Mouse (Mus musculus): ENCODE measurements at regions not wholly inside any gene's neighbourhood (a gene's known extent, or its start where the extent isn't known, plus 50 kb on each side); places are given as distances from the start of the nearest gene placed in this dataset.

DNA sequence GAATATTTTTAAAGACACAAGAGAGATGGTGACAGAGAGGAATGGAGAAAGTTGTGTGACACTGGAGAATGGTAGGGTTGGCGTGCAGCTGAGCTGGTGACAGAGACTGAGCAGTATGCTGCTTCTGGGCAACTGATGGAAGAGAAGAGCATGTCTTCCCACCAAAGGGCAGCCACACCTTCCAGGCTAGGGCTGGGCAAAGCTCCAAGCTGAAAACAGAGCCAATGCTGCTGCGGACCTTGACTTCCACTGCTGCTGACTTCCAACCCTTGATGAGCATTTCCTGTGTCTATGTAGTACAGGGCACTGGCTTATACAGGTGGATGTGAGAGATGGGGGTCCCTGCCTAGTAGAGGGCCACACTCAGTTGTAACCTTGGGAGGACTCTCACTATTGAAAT is 418.7 kb downstream of the Pik3r1 start:
- no peaks in the 10 kb centered on the region for H3K4me1 ChIP-seq (ENCODE audit: control insufficient read depth in 1 of 2, insufficient read depth in 2 of 2)
- H3K36me3 ChIP-seq (replicated peaks in 1 of 2; ENCODE audit: control insufficient read depth in 1 of 2, insufficient read depth in 1 of 2, low read length in 1 of 2), result no peaks in the 10 kb centered on the region
- no peak overlapping the region for H3K4me2 ChIP-seq (ENCODE audit: insufficient read depth, low read depth, poor library complexity, severe bottlenecking)
- H3K27me3 ChIP-seq (replicated peaks), result no peaks in the 10 kb centered on the region
- dilution Hi-C loops (cut with MboI; ENCODE audit: extremely low pct_ligation_motif_present, extremely low pct_unique_long_range_greater_than_20kb, low sequenced_read_pairs), result no loop called here
- no peak overlapping the region for H3K4me3 ChIP-seq (replicated peaks in 1 of 3; ENCODE audit: low read depth in 2 of 3, low read length in 2 of 3, poor library complexity in 1 of 3)
- in situ Hi-C loops (cut with MboI; ENCODE audit: low pct_ligation_motif_present, low pct_unique_long_range_greater_than_20kb, low sequenced_read_pairs), result no loop called here
- no peaks in the 10 kb centered on the region for H3K9me3 ChIP-seq (replicated peaks; ENCODE audit: low read length)
- TF ChIP-seq SIN3A (IDR thresholded peaks at IDR 0.05; ENCODE audit: low read length) (no peak), ELF1 (IDR thresholded peaks at IDR 0.05; ENCODE audit: low read depth, low read length) (no peak), ZKSCAN1 (IDR thresholded peaks at IDR 0.05; ENCODE audit: borderline replicate concordance, low read depth, low read length) (no peak), MAFK (IDR thresholded peaks at IDR 0.05; ENCODE audit: insufficient replicate concordance, low read length) (no peak), SMC3 (IDR thresholded peaks at IDR 0.05; ENCODE audit: low read depth, low read length) (no peak)
- no peaks in the 10 kb centered on the region for H3K79me2 ChIP-seq (replicated peaks; ENCODE audit: control insufficient read depth, extremely low read depth, insufficient read depth, poor library complexity, severe bottlenecking)
- H3K9ac ChIP-seq (ENCODE audit: insufficient read depth, low read depth), result no peak overlapping the region
- no peak overlapping the region for H3K27ac ChIP-seq (ENCODE audit: insufficient read depth, low read depth)
- no peak for DNase-seq (ENCODE audit: extremely low read depth)

DNA sequence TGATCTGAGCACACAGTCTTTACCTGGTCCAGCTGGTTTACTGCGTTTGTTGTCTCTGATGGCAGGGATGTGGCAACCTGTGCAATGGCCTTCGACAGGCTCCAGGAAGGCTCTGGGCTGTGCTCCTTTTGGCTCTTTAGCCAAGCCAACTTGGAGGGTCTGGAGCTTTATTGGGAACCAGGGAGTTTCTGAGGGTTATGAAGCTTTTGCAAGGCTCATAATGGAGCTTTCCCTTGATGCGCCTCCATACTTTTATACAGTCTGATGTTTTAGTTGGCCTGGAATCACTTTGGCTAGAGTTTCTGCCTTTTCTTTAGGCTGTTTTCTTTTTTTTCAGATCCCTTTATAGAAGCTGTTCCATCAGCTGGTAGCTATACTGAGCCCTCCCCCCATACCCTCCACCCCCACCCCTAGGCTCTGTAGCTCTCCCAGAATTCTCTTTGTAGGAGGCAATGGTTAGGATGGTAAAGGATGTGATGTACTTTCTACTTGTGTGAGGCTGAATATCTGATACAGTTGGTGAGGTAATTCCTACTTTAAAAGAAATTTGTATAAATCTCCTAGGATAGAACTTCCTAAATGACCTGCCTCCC is 429.6 kb downstream of the Pik3r1 start:
- Histone ChIP-seq H3K4me2 (ENCODE audit: insufficient read depth, low read depth, poor library complexity, severe bottlenecking) (no peak overlapping the region), H3K27me3 (replicated peaks) (no peaks in the 10 kb centered on the region), H3K4me1 (ENCODE audit: control insufficient read depth in 1 of 2, insufficient read depth in 2 of 2) (no peaks in the 10 kb centered on the region), H3K79me2 (replicated peaks; ENCODE audit: control insufficient read depth, extremely low read depth, insufficient read depth, poor library complexity, severe bottlenecking) (no peaks in the 10 kb centered on the region), H3K36me3 (replicated peaks in 1 of 2; ENCODE audit: control insufficient read depth in 1 of 2, insufficient read depth in 1 of 2, low read length in 1 of 2) (no peaks in the 10 kb centered on the region), H3K27ac (ENCODE audit: insufficient read depth, low read depth) (no peak overlapping the region), H3K9me3 (replicated peaks; ENCODE audit: low read length) (no peaks in the 10 kb centered on the region), H3K9ac (ENCODE audit: insufficient read depth, low read depth) (no peak overlapping the region), H3K4me3 (replicated peaks in 1 of 3; ENCODE audit: low read depth in 2 of 3, low read length in 2 of 3, poor library complexity in 1 of 3) (no peak overlapping the region)
- dilution Hi-C loops (cut with MboI; ENCODE audit: extremely low pct_ligation_motif_present, extremely low pct_unique_long_range_greater_than_20kb, low sequenced_read_pairs) (no loop called here), in situ Hi-C loops (cut with MboI; ENCODE audit: low pct_ligation_motif_present, low pct_unique_long_range_greater_than_20kb, low sequenced_read_pairs) (no loop called here)
- TF ChIP-seq CHD1 (IDR thresholded peaks at IDR 0.05; ENCODE audit: low read depth, low read length) (no peak), UBTF (IDR thresholded peaks at IDR 0.05; ENCODE audit: low read depth, low read length) (no peak), MEF2A (IDR thresholded peaks at IDR 0.05; ENCODE audit: borderline replicate concordance, low read depth, low read length) (no peak), JUND (conservative IDR thresholded peaks at IDR 0.05; ENCODE audit: low read depth, low read length) (no peak), SMC3 (IDR thresholded peaks at IDR 0.05; ENCODE audit: low read depth, low read length) (no peak), ZKSCAN1 (IDR thresholded peaks at IDR 0.05; ENCODE audit: borderline replicate concordance, low read depth, low read length) (no peak), ELF1 (IDR thresholded peaks at IDR 0.05; ENCODE audit: low read depth, low read length) (no peak), KAT2A (IDR thresholded peaks at IDR 0.05; ENCODE audit: insufficient replicate concordance, low read length) (no peak), EP300 (IDR thresholded peaks at IDR 0.05; ENCODE audit: low read length) (no peak)
- DNase-seq (ENCODE audit: extremely low read depth), result no peak

DNA sequence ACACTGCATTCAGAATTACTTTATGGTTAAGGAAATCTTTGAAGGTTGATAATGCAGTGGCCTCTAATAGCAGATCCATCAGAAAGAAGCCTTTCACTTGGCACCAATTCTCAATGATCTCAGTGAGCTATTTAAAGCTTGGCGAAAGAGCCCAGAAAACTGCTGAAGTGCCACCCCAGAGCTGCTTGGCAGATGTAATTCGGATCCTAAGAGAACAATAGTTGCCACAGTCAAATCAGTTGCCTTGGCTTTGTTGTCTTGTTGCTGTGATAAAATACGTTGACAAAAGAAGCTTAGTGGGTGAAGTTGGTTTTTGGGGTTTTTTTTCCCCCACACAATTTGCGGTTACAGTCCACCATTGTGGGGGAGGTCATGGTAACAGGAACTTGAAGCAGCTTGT is 449.4 kb downstream of the Pik3r1 start:
- no peak overlapping the region for H3K4me2 ChIP-seq (ENCODE audit: insufficient read depth, low read depth, poor library complexity, severe bottlenecking)
- H3K9ac ChIP-seq (ENCODE audit: insufficient read depth, low read depth), result no peak overlapping the region
- H3K79me2 ChIP-seq (replicated peaks; ENCODE audit: control insufficient read depth, extremely low read depth, insufficient read depth, poor library complexity, severe bottlenecking), result no peaks in the 10 kb centered on the region
- H3K27me3 ChIP-seq (replicated peaks), result no peaks in the 10 kb centered on the region
- H3K4me1 ChIP-seq (ENCODE audit: control insufficient read depth in 1 of 2, insufficient read depth in 2 of 2), result 0 out of 4 replicates have a peak, but pooled peaks cover 0 to under 1% of the 10 kb centered on the region in 2 experiments
- in situ Hi-C loops (cut with MboI; ENCODE audit: low pct_ligation_motif_present, low pct_unique_long_range_greater_than_20kb, low sequenced_read_pairs), result no loop called here
- H3K9me3 ChIP-seq (replicated peaks; ENCODE audit: low read length), result no peaks in the 10 kb centered on the region
- no peaks in the 10 kb centered on the region for H3K36me3 ChIP-seq (replicated peaks in 1 of 2; ENCODE audit: control insufficient read depth in 1 of 2, insufficient read depth in 1 of 2, low read length in 1 of 2)
- dilution Hi-C loops (cut with MboI; ENCODE audit: extremely low pct_ligation_motif_present, extremely low pct_unique_long_range_greater_than_20kb, low sequenced_read_pairs), result no loop called here
- TF ChIP-seq NELFE (IDR thresholded peaks at IDR 0.05; ENCODE audit: low read depth, low read length), result no peak
- no peak for TF ChIP-seq BHLHE40 (IDR thresholded peaks at IDR 0.05; ENCODE audit: low read depth, low read length)
- TF ChIP-seq MAX (IDR thresholded peaks at IDR 0.05; ENCODE audit: low read length), result no peak
- no peak for TF ChIP-seq ZMIZ1 (IDR thresholded peaks at IDR 0.05; ENCODE audit: low read depth, low read length)
- TF ChIP-seq SMC3 (IDR thresholded peaks at IDR 0.05; ENCODE audit: low read depth, low read length), result no peak
- TF ChIP-seq PAX5 (IDR thresholded peaks at IDR 0.05; ENCODE audit: low read length), result no peak
- no peak for TF ChIP-seq JUND (conservative IDR thresholded peaks at IDR 0.05; ENCODE audit: low read depth, low read length)
- no peak for TF ChIP-seq ELF1 (IDR thresholded peaks at IDR 0.05; ENCODE audit: low read depth, low read length)
- no peak for TF ChIP-seq ZNF384 (IDR thresholded peaks at IDR 0.05; ENCODE audit: low read depth, low read length)
- no peak for TF ChIP-seq USF2 (conservative IDR thresholded peaks at IDR 0.05; ENCODE audit: low read depth, low read length)
- no peak for TF ChIP-seq ETS1 (conservative IDR thresholded peaks at IDR 0.05; ENCODE audit: low read depth, low read length)
- no peak for TF ChIP-seq EP300 (IDR thresholded peaks at IDR 0.05; ENCODE audit: low read length)
- no peak for TF ChIP-seq MYC (IDR thresholded peaks at IDR 0.05; ENCODE audit: low read depth, low read length)
- TF ChIP-seq CHD2 (IDR thresholded peaks at IDR 0.05; ENCODE audit: low read length), result no peak
- no peak for TF ChIP-seq MAFK (IDR thresholded peaks at IDR 0.05; ENCODE audit: insufficient replicate concordance, low read length)
- TF ChIP-seq KAT2A (IDR thresholded peaks at IDR 0.05; ENCODE audit: insufficient replicate concordance, low read length), result no peak
- no peak for TF ChIP-seq NRF1 (IDR thresholded peaks at IDR 0.05; ENCODE audit: low read depth, low read length)
- no peak overlapping the region for H3K4me3 ChIP-seq (replicated peaks in 1 of 3; ENCODE audit: low read depth in 2 of 3, low read length in 2 of 3, poor library complexity in 1 of 3)
- no peak overlapping the region for H3K27ac ChIP-seq (ENCODE audit: insufficient read depth, low read depth)
- no peak for DNase-seq (ENCODE audit: extremely low read depth)

All from CH12.LX (cell line).